Mouse (Mus musculus) kidney, embryonic 15.5 days (tissue): ENCODE data around the gene 2210418O10Rik. TPM values are rescaled to one million over a fixed set of nuclear protein-coding genes. Genes with fewer than 3 reads are reported as not detected.
"Not testable (repeated sequence)": the region's sequence is repeated elsewhere in the genome, so short reads cannot be mapped to it uniquely, and the experiment has no call there.

Source experiments
- ATAC-seq: fragments of 200-750 bp; cut with Nextera tagmentation; replicated peaks from 2 replicates; pipeline ENCODE4 v1.8.0; 2017; ENCODE audit warnings: moderate TSS enrichment; ENCODE audit not compliant: low FRiP score
- H3K27ac ChIP-seq: fragments of 300-500 bp; sonication (generic); 2 replicates; pipeline ENCODE4 v1.5.1; 2015; ENCODE audit warnings: mild to moderate bottlenecking, inconsistent platforms
- H3K27me3 ChIP-seq: fragments of 300-500 bp; sonication (generic); 2 replicates; pipeline ENCODE4 v1.6.1; 2015; ENCODE audit warnings: inconsistent platforms
- H3K36me3 ChIP-seq: fragments of 300-500 bp; sonication (generic); 2 replicates; pipeline ENCODE4 v1.6.1; 2015; ENCODE audit warnings: inconsistent platforms
- H3K4me1 ChIP-seq: fragments of 300-500 bp; sonication (generic); 2 replicates; pipeline ENCODE4 v1.6.1; 2015; ENCODE audit warnings: inconsistent platforms
- H3K4me2 ChIP-seq: fragments of 300-500 bp; sonication (generic); 2 replicates; pipeline ENCODE4 v1.6.1; 2015; ENCODE audit warnings: moderate library complexity, mild to moderate bottlenecking, inconsistent platforms
- H3K4me3 ChIP-seq: fragments of 300-500 bp; sonication (generic); replicated peaks from 2 replicates; pipeline ENCODE4 v1.5.1; 2015; ENCODE audit warnings: mild to moderate bottlenecking, inconsistent platforms
- H3K9ac ChIP-seq: fragments of 300-500 bp; sonication (generic); 2 replicates; pipeline ENCODE4 v1.6.1; 2015; ENCODE audit warnings: mild to moderate bottlenecking, inconsistent platforms
- H3K9me3 ChIP-seq: fragments of 300-500 bp; sonication (generic); replicated peaks from 2 replicates; pipeline ENCODE4 v1.6.1; 2016; ENCODE audit warnings: inconsistent platforms
- WGBS: fragments of 180-500 bp; shearing (Covaris S2); methylation state at CpG from one replicate; pipeline ENCODE4 v1.1.7; 2015; ENCODE audit warnings: mixed read lengths; 5-methylcytosine and 5-hydroxymethylcytosine counted together
- polyA plus RNA-seq: library from polyadenylated mRNA; unstranded; fragments of >200 nt; fragmentation: Nextera tagmentation; extraction: Ambion mirVana; gene quantifications from 2 replicates; pipeline ENCODE4 v1.2.1, GENCODE M21; 2015

The 2210418O10Rik gene
- polyA plus RNA-seq, result 6.5 and 7.2 TPM in 2 replicates

DNA sequence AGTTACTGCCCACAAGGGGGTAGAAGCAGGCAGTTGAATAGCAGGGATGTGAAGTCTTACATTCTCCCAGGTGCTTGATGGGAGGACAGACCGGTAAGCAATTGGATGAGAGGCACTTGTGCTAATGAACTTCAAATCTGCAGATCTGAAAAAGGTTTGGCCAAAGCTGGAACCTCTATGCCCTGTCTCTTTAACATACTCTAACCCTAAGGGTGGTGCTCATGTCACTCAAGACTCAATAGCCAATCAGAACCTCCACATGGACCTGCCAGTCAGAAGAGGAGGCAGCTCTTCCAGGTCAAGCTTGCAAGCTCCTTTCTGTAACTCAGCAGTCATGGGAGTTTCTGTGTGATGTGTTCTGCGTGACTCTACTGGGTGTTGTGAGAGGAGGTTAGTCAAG is at the start of gene 2210418O10Rik:
2210418O10Rik (plus strand) TSS at position 301 of the 400 bp plus-strand sequence.
- not testable (repeated sequence) for H3K27me3 ChIP-seq, H3K4me2 ChIP-seq, H3K9me3 ChIP-seq, H3K36me3 ChIP-seq, H3K9ac ChIP-seq, H3K4me3 ChIP-seq, ATAC-seq, H3K27ac ChIP-seq, H3K4me1 ChIP-seq
- WGBS, result no CpG with 5 or more reads among the region's 2 CpGs

GRCm38 (mm10) chr2:176248519-176248918 is 22.1 kb downstream of the 2210418O10Rik start:
- H3K4me1 ChIP-seq, H3K36me3 ChIP-seq, H3K27me3 ChIP-seq, H3K9me3 ChIP-seq, H3K27ac ChIP-seq, H3K4me2 ChIP-seq, H3K9ac ChIP-seq, H3K4me3 ChIP-seq, ATAC-seq: not testable (repeated sequence)
- no CpG with 5 or more reads among the region's 1 CpGs for WGBS

Other genes starting within 250 kb of the 2210418O10Rik start
- gene Gm2004, start 76.7 kb upstream of the 2210418O10Rik start, polyA plus RNA-seq, result 1.0 and 1.6 TPM in 2 replicates
- gene Gm11009, start 92.9 kb downstream of the 2210418O10Rik start, polyA plus RNA-seq, result not detected in 2 replicates
- 13.8 and 14.1 TPM in 2 replicates for gene Gm14435, start 197.0 kb downstream of the 2210418O10Rik start, polyA plus RNA-seq